Mouse (Mus musculus) naive thymus-derived CD4-positive, alpha-beta T cell, adult 2 months (primary cell): ENCODE data around the gene Gm9747.

ENCODE experiments used
- DNase-seq: peaks from one replicate; pipeline ENCODE4 v3.0.0-alpha.2; 2011; ENCODE audit warnings: low read depth

Gene Gm9747

DNA sequence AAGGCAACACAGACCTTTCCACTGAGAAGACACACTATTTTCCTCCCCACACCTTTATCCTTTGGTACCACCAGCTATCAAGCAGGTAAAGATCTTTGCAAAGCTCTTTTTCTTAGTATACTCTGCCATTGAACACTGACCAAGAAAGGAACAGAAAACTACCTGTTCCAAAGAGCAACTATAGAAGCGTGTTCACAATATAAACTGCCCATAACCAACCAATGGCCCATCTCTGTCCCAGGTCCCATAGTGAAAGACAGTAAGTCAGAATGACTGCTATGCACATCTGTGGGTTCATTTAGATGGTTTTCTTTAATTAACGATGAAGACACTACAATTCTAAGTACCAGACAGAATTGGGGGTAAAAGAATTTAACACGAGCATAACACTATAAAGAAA lies at the start of gene Gm9747:
Gene Gm9747, plus strand, starts transcription at position 301 of the 400 bp plus-strand sequence.
- no peak for DNase-seq

DNA sequence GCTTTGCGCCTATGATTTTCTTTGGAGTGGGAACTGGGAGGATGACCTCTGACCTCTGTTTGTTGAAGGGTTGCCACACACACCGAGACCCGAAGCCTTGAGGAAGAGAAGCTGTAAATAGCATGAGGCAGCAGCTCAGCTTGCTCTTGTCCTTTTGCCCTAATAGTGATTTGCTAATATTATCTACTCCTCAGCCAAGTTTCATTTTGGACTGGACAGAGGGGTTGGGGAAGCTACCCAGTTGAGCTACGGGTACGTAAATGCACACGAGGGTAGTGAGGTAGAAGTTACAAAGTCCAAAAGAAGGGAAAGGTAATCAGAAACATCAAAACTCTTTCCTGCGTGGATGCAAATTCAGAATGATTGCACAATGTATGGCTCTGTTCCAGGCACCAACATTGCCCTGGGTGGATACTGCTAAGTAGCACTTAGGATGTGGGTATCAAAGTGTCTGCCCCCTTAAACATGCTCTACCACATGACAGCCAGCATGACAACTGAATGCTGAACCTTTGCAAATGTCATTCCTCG lies 48.9 kb upstream of the Gm9747 start:
- DNase-seq = no peak

DNA sequence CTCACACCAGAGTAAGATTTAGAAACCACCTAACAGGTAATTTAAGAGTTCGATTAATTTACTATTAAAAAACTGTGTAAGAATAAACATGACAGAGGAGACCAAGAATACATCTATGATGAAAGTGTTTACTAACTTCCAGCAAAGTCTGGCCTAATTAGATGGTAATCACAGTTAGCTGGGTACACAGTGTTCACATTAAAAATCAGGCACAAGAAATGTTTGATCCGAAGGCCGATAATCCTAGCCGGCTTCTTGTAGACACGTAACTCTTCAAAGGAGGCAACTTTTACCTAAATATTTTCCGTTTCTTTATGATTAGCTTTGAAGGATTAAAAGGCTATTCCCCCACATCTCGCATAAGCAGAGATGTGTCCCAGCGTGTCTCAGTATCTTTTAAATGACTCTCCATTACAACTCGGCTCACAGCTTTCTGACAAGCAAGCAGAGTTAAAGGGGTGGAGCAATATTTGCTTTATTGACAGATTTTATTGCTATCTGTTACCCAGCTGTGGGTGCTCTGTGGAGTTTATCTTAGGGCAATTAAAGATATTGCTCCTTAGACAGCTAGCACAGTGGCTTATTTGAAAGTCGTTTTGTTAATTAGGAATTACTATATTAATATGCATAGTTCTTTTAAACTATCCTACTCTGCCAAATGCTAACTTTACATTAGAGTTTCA lies 44.2 kb upstream of the Gm9747 start:
- no peak for DNase-seq

DNA sequence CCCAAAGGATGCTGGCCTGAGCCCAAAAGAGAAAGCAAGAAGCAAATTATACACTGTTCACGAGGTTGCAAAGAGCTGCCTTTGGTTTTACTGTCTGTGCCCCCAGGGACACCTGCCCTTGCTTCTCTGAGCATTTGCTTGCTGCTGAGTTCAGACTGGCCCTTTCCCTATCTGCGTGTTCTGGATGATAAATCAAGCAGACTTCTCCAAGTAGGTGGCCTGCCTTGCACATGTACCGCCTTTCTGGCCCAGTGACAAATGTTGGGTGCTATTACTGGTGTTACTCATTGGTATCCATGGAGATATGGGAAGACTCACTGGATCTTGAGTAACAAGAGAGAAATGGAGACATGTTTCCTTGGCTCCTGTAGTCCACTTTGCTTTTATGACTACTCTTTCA lies 43.4 kb upstream of the Gm9747 start:
- DNase-seq = no peak

DNA sequence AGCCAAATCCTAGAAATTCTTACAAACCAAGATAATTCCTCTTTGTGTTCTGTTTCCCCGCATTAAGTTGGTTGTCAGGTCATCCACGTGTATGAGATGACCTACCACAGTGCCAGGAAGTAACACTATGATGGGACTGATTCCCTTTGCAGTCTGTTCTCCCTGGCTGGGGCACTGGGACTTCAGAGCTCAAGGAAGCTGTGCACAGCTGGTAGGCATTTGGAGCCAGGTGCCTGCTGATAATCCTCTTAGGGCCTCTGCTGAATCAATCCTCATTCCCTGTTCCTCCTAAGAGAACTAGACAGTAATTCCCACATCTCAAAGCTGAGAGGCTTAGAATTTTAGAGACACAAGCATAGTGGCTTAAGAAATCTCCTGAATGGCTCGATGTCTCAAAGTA lies 41.3 kb upstream of the Gm9747 start:
- no peak for DNase-seq

DNA sequence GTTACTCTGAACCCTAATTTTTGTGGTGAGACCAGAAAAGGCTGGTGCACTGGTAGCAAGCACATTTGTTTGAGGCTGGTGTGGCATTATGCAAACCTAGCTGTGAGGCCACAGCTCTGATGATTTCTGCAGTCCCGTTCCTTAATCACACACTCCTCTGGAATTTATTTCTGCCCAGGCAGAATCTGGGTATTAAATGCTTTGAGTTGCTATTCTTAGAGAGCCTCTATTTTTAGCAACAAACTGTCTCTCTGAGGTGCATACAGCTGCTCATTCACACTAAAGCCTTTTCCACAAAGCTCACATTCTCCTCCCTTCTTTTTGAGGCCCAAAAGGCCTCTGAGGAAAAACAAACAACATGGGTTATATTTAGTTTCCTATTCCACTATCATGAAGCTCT lies 33.0 kb upstream of the Gm9747 start:
- DNase-seq = no peak

DNA sequence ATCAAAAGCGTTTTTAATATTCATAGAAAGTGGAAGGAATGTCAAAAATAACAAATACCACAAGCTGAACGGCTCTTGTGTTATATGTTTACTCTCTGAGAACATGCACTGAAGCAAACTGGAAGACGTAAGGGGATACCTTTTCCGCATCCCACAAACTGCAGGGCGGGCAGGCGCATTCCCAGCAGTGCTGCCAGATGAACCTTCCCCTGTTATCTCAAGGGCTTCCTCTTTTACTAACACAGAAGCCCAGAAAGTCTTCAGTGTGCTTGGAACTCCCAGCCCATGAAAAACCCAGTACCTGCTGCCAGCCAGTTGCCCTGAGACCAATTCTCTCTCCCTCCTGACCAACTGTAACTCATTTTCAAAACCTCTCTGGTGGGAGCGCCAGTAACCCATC lies 32.3 kb upstream of the Gm9747 start:
- no peak for DNase-seq

DNA sequence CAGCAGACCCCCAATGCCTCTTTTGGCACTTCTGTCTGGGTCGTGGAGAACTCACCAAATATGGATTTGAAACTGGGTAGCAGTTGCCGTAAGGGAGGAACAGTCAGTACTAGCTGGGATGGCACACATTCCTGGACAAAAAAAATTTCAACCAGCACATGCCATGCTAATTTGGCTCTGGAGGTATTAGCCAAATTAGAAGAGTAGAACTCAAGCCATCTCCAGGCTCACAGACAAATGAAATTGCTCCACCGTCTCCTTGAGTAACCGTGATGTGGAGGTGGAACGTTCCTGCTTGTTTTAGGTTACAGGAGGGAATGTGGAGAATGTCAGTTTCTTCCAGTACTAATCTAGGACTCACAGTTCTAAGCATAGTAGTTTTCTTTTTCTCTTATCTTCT lies 25.4 kb upstream of the Gm9747 start:
- DNase-seq = no peak

DNA sequence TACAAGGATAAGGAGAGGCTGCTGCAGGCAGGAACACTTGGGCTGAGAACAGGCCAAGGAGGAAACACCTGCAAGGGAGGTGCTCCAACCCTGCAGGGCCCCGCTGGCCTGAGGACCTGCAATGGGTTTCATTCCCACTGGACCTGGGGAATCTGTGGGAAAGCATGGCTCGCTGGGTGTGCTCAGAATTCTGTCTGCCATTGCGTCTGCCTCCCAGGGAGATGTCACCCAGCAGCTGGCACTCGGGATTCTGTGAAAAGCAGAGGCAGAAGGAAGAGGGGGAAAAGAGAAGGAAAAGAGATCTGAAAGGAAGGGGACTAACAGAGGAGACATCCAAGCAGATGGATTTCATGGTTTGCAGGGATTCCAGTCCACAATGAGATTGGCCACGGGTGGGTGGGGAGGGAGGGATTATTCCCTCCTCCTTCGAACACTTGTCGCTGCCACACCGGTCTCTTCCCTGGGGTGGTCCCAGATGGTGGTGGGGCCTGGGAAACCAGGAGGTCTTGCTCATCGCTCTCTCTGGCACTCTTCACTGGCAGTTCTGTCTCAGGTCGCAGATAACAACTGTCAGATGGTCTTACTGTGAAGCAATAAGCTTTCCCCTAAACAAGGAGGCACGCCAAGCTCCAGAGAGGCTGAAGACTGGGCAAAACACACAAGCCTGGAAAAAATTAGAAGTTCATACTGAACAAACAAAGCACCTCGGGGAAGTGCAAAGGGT lies 12.1 kb upstream of the Gm9747 start:
- no peak for DNase-seq

DNA sequence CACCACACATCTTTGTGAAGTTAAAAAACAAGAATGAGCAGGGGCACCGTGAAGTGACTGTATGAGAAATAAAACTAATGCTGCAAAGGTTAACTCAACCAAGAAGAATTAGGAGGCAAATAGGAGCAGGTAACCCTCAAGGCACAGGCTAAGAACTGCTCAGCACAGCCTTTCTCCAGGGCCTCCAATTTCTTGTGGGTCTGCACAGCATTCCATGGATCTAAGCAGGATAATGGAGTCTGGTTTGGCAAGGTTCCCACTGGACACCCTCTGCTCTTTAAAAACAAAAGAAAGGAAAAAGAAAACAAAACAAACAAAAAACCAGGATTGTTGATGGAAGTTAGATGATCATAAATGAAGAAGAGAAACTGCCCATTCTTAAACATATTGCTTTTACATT lies 11.4 kb upstream of the Gm9747 start:
- DNase-seq = no peak

DNA sequence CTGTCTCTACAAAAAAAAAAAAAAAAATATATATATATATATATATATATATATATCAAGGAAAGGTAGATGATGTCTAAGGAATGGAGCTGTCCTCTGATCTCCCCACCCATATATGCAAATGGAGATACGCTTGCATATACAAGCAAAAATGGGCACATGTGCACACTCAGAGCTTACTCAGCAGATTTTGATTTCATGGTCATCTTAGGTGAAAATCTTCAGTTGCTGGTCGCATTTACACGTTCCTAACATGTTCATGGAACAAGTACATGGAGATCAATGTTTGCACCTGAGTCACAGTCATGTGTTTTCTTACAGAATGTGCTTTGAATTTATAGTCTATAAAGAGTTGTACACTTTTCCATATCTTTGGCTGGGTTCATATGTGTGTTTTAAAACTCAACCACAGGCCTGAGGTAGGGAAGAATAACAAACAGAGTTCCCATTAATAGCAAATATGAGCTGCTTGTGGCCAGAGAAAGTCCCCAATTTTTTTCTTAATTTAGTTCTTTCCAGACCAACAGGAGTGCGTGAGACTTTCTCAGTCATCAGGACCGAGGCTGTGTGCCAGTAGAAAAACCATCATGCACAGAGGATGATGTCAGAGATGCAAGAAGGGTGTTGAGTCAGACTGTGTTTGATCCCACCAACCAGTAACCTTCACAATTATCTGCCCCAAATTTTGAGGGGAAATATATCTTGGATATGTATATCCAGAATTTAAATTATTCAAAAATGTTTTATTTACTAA lies 9.7 kb upstream of the Gm9747 start:
- DNase-seq = no peak

DNA sequence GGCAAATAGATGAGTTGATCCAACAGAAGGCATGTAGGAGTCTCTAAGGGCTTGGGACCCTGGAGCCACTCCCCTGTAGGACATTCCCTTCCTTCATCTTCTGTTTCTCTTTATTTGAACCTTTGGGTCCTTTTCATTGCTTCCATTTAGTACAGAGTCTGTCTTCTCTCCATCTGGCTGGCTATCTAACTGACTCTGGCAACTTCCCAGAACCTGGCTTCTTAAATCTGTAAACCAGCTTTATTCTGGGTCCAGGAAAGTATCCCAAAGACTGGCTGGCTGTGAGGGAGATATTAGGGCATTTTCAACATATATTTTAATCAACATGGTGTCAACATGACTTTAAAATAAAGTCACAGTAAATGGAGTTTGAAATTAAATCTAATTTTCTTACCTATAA lies 4.1 kb upstream of the Gm9747 start:
- DNase-seq = no peak

DNA sequence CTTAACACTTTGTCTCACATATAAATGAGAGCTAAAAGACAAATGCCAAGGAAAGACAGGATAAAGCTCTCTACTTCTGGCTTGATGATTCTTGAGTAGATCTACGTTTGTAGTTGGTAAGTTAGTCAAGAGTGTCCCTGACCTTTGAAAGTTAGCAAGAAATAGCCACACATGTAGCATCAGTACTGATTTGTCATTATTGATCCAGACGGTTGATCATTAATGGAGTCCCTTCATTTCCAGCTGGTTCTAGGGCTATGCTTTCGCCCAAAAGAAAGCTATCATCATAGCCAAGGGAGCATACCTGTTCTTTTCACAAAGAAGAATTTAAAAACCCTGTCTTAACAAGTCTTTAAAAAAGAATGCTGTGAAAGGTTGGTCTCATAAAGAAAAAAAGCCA lies 1.7 kb downstream of the Gm9747 start:
- DNase-seq = no peak

DNA sequence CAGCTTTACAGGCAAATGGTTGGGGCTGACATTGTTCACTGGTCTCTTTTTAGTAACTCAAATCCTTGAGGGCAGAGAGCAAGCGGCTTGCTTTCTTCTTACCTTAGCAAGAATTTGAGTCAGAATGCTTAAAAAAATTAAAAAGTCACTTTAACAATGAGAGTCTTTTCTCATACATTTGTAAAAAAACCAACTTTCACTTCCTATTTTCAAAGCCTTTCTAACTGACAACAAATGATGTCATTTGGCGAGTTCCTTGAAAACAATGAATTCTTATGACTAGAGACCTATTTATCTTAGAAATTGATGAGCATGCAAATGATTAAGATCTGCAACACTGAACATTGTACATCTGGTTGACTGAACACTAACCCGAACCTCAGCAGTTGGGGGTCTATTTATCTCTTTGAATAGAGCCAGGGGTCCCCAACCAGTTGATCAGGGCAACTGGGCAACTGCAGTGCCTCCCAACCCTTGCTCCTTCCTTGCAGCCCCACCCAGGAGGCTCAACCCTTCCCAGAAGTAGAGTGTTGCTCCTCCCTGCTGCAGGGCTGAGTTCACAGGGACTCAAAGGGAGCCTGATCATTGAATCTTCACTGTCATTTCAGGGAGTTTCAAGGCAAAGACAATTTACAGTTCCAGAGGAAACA lies 2.7 kb downstream of the Gm9747 start:
- DNase-seq = no peak

DNA sequence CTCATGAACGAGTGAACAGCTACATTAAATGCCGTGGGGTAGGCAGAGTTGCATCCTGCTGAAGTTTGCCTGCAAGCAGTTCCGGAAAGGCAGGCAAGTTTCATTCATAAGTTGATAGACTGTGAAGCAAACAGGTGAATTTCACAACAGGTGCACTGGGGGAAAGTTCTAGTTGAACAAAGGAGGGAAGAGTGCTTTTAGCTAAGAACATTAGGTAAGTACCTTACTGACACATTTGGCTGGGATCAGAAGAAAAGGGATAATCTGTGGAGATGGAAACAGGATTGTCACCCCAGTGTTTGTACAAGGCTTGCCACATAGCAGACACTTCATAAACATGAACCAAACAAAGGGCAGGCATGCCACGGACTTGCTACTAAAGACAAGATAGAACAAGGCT lies 5.3 kb downstream of the Gm9747 start:
- DNase-seq = no peak

DNA sequence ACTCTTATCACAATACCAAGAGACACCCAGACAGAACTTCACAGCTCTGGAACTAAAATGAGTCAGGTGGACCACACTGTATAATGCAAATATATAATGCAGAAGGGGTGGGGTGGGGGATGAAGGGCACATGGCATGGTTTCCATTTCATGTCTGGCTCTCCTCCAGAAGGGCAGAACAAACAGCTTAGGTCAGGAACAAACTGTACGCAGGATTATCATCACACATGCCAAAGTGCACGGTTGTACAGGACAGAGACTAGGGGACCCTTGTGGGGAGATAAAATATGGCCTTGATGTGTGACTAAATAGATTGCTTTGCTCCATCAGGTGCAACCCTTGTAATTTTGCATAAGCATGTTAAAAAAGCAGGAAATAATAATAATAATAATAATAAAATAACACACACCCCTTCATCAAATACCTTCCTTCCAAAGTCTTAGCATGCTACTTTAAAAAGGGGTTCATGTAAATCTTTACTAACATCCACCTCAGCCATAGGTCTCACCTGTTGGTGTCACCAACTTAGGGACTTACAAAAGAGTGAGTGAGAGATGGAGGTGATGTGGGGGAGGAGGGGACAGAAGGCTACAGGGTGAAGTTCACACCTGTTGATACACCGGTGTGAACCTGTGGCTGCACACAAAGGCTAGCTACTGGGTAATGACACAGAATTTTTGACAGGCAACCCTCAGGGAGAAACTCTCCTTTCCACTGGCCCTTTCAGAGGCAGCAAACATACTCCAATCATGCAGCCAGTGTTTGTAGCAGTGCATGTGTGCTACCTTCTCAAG lies 6.7 kb downstream of the Gm9747 start:
- DNase-seq = no peak

DNA sequence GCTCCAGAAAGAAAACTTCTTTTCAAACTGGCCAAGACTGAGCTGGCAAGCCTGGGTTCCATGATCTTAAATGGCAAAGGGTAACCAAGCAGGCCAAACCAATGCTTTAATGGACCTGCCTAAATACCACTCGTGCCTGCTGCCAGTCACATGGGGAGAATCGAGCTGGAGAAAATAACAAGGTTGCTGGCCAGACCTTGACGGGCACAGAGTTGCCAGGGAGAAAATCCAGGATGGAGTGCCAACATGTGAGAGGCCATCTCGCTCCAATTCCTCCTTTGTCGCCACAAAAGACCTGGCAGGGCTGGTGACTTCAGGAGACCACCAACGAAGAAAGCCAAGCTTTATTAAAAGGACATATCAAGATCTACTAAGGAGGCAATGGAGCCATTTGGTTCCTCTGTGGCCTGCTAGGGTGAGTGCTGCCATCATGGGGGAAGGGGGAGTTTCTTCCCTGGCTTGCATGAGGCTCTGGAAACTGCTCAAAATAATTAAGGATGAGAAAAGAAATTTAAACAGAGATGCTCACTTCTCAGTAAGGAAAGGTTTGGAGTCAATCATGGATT lies 10.4 kb downstream of the Gm9747 start:
- DNase-seq = no peak

DNA sequence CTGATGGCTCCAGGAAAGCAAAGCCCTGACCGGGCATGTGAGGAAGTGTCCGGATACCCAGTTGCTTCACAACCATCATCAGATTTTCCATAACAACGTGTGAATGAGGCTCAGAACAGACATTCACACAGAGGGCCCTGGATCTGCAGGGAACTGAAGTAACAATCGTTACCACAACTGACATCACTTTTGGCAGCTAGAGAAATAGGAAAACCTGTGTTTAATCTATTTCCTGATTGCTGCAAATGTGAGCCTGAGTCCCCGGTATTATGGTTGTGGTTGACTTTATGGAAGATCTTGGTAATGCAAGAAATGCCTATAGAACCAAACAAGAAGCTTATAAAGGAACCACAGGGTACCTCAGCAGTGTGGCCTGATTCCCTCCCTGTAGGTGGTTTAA lies 12.1 kb downstream of the Gm9747 start:
- DNase-seq = no peak

DNA sequence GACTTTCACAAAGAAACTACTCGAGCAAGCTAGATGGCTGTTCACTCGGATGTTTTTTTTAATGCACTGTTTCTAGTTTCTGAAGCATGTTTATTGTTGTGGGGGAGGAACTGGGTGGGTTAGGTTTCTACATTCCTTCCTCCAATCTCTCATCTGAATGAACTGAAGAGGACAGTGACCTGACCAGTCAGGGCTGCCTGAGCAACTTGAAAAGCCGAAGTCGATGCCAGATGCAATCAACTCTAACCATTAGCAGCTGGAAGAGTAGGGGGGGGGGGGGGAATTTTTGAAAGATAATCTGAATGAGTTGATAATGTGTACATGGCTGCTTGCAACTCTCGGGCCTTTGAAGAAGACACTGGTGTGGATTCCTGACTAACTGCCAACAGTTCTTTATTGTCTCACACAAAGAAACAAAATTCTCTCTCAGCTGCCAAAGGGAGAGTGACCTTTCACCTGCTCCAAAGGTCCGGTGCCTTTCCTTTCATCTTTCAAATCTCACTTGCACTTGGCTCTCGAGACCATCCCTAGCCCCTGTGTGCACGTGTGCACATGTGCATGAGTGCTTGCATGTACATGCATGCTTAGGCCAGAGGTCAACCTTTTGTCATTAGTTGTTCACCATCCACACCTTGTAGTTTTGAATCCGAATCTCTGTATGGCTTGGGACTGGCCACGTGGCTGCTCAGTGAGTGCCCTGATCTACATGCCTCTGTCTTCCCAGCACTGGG lies 14.5 kb downstream of the Gm9747 start:
- DNase-seq = no peak

DNA sequence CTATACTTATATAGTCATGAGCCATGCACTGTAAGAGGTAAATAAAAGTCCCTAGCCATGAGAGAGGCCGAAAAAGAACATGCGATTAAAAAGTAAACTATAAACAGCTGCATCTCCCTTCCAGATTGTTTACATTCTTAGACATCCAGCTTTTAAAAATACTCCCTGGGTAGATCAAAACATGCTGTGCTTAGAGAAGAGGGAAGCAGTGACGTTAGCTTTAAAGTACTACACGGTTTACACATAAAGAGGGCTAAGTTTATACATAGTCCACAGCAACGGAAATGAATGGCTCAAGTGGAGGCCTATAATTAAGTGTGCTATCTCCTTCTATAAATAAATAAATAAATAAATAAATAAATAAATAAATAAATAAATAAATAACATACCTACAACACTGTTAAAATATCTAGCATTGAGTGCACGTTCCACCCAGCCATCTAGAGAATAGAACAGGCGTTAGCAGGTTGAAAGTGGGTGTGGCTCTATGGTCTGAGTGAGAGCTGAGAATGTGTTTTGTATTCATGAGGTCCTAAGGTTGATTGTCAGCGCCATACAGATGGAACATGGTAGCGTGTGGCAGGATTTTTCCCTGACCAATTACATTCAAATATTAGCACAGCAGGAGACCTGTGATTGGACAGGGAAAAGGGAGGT lies 21.0 kb downstream of the Gm9747 start:
- DNase-seq = no peak
